Mouse (Mus musculus) R1 (cell line): ENCODE results near the gene Smc5.
A peak's percentile ranks its signal among the peaks of the same experiment; 100 is the strongest.

ENCODE experiments used
- DNase-seq: peaks from one replicate; pipeline ENCODE4 v3.0.0-alpha.2; 2018; ENCODE audit warnings: low read depth, low spot score

Gene Smc5

DNA sequence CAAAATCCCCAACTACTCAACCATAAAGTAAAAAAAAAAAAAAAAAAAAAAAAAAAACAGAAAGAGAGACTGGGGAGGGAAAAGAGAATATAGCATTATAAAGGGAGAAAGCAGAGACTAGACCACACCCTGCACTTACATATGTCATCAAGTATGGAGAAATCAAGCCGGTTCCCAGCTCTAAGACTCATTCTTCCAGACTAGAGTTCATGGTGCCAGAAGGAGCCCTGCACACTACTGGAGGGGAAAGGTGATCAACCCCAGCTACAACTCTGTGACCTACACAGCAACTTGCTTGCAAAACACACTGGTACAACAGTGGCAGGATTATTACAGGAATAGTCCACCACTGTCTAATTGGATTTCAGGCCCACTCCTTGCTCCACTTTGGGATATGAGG is 84.0 kb downstream of the Smc5 start:
- no peak for DNase-seq

DNA sequence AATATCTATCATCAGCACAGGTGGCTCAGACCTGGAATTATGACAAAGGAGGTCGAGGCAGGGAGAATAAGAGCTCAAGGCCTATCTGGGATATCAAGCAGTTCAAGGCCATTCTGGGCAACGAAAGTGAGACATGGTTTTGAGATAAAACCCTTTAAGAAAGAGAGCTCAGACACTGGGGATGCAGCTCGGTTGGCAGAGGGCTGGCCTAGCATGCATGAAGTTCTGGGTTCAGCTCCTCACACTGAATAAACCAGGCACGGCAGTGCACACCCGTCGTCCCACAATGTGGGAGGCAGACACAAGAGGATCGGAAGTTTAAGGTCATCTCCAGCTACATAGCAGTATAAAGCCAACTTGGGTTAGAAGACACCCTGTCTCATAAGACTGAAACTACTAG is 84.7 kb downstream of the Smc5 start:
- DNase-seq = no peak

DNA sequence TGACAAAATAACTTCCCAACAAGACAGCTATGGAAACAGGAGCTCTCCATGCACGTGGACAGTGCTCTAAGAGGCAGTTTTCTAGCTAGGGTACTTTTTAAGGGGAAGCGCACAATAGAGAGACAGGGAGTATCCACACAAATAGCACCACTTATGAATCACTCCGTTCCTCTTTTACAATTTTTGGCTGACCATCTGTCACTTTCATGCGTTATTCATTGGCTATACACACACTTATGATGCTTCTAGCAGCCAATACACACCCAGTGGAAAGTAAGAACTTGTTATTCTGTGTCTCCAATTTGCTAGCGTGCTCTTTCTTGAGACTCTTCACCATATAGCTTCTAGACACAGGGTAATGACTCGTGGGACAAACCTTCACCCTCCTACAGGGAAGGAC is 86.0 kb downstream of the Smc5 start:
- DNase-seq = no peak

DNA sequence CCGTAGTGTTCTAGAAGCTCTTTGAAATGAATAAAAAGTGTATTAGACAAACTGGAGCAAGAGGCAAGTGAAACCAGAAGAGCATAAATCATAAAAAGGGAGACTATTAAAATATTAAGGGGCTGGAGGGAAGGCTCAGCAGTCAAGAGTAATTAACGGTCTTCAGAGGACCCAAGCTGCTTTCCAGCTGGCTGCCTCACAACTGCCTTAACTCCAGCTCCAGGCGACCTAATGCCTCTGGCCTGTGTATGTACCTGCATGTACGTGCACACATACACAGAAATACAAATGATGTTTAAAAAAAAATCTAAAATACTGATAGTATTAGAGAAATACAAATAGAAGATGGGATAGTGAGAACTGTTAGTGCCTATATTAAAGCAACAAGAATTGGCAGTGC is 89.6 kb downstream of the Smc5 start:
- no peak for DNase-seq

DNA sequence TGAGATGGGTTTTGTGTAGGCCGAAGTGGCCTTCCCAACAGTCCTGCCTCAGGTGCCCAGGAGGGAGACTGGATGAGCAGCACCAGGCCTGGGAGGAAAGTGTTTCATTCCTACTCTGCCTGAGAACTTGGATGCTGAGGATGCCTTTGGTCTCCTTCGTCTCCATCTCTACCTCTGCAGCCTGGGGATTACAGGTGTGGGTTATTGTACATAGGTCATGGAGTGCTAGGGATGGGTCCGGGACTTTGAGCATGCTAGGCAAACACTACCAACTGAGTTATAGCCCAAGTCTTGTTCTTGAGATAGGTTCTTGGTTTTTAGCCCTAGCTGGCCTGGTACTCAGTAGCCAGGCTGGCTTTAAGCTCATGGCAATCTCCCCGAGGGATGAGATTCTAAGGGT is 90.2 kb downstream of the Smc5 start:
- DNase-seq = no peak

DNA sequence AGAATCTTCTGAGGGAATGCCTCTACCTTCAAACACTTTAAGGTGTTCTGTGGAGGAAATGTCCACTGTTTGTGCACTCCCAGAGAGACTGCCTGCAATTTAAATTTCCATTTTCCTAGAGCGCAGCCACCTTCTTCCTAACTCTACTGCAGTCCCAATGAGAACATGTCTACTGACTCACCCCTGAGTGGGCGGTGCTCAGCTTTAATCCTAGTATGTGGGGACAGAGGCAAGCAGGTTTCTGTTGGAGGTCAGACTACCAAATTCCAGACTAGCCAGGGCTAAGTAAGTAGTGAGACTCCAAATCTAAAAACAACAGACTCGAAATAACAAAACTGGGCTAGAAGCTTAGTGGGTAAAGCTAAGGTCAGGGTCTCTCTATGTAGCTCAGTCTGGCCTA is 95.2 kb downstream of the Smc5 start:
- no peak for DNase-seq

DNA sequence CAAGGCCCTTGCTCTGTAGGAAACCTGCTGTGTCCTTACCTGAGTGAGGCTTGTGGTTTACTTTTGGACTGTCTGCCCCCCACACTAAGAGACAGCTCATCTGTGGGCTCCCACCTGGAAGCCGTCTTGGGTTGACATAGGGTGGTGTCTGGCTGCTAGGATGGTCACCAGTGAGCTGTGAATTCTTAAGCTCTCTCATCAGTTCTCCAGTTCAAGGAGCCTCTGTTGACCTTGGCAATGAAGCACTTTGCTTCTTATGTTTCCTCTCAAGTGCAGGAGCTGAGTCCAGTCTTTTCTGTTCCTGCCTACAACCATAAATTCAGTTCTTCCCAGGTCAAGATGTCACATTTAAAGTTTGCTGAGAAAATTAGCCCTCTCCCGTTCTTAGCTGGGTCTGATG is 98.2 kb downstream of the Smc5 start:
- peak; percentile 59 for DNase-seq

DNA sequence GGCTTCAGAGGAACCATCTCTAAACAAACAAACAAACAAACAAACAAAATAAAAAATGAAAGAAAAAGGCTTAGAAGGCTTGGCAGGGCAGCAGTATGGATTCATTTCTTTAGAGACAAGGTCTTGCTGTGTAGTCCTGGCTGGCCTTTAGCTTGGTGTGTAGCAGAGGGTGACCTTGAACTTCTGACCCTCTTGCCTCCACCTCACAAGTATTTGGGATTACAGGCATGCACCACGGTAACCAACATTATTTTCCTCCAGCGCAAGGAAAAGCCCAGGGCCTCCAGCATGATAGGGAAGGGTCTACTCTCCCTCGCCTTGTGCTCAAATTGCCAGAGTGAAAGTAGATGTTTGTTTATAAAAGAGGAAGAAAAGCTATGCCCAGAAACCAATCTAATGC is 98.6 kb downstream of the Smc5 start:
- DNase-seq = peak; percentile 79

DNA sequence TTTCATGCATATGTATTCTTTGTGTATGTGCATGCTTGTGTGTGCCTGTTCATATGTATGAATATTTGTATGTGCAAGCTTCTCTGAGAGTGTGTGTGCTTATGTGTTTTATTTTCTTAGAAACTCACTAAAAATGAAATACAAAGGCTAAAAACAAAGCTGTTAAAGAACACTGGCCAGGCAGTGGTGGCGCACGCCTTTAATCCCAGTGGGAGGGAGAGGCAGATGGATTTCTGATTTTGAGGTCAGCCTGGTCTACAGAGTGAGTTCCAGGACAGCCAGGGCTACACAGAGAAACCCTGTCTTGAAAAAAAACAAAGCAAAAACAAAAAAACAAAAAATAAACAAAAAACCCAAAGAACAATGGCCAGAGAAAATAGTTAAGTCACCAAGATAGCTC is 102.6 kb downstream of the Smc5 start:
- DNase-seq = no peak

DNA sequence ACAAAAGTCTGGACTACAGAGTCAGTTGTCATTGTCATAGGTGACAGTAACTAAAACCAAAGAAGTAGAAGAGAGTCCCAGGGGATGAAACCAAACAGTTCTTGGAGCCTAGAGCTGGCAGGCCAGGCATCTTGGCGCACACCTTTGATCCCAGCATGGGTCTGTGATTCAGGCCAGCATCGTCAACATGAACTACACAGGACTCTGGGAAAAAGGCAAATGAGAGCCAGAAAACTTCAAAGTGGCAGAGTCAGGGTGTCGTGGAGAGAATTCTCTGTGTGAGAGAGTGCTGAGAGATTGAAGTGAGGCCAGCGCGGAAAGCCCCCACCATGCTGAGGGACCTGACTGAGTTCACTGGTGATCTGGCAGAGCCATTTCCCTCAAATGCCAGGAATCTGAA is 103.2 kb downstream of the Smc5 start:
- no peak for DNase-seq

DNA sequence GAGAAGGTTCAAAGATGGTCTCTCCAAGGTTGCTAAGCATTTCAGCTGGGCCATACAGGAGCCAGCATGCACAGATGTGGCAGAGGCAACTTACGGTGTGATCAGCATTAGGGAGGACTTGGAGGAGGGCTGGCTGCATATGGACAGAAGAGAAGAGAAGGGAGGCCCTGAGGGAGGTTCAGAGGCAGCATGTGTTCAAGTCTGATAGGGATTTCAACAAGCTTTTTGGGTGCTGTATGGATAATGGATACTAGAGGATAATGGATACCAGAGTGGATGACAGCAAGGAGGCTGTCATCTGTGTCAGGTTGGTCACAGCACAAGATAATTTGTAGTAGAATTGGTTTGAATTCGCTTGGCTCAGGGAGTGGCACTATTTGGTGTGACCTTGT is 104.0 kb downstream of the Smc5 start:
- DNase-seq = no peak

DNA sequence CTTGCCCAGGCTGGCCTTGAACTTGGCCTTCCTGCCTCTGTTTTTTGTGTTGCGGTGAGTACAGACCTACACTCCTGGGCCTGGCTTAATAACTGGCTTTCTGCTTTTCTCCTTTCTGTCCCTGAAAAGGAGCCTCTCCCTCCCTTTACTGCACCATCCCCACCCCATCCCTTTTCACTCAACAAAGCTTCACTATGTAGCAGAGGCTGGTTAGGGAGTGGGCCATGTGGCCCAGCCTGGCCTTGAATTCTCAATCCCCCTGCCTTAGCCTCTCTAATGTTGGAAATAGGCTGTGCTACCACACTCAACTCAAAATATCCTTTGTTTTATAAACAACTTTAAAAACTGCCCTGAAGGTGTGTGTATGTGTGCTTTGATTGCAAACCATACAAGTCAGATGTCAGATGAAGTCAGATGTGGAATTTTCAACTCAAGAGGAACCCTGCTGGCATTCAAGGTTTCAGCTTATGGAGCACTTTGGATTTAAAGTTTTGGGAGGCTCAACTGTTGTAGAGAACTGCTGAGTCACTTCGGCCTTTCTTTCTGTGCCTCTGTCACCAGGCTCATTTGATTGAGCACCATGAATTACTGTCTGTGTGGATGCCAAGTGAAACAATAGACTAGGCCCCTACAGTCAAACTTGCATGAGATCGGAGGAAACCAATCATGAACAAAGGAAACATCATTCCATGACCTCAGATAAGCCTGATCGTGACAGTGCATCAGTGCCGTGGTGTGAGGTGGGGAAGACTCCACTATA is 104.6 kb downstream of the Smc5 start:
- DNase-seq = peak; percentile 94

DNA sequence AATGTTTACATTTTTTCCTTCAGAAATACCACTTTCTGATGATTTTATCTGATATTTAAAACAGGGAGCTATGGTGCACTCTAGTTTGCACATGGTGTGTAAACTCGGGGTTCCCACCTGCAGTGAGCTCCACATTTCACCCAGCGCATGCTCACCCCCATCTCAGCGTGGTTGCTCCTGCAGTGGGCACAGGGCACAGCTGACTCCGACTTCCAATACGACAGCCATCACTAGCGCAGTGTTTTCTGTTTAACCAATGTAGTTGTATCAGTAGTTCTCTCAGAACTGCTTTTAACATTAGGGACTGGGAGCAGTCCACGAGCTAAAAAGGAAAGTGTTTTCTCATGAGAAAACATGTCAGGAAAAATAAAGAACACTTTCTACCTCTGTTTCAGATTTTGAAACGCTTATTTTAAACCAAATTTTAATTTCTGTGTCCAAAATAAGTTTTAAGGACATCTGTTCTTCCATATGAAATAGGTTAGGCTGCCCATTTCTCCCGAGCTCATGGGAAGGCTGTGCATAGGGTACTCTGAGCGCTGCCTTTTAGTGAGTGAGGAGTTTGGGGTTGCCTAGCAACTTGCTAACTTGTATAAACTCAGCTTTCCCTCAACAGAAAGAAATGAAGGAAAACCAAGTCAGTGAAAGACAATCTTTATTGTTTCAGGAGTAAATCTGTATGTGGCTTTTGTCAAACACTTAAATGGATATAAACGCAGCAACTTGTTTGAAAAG is 107.0 kb downstream of the Smc5 start:
- no peak for DNase-seq

DNA sequence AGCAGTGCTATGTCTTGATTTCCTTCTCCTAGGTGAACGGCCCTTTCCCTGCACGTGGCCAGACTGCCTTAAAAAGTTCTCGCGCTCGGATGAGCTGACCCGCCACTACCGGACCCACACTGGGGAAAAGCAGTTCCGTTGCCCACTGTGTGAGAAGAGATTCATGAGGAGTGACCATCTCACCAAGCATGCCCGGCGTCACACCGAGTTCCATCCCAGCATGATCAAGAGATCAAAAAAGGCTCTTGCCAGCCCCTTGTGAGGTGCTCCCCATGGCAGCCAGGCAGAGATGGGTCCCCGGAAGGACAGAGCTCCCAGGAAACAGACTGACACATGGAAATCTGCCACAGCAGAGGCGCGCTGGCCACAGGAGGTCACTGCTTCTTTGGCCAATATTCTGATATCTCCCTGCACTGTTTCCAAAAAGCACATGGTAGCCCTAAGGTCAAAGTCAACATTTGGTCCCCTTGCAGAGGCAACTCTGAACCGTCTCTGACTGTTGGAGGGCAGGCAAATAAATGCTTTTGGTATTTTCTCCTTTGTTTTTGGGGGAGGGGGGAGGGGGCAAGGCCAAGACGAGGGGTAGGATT is 109.0 kb downstream of the Smc5 start:
- DNase-seq = no peak

DNA sequence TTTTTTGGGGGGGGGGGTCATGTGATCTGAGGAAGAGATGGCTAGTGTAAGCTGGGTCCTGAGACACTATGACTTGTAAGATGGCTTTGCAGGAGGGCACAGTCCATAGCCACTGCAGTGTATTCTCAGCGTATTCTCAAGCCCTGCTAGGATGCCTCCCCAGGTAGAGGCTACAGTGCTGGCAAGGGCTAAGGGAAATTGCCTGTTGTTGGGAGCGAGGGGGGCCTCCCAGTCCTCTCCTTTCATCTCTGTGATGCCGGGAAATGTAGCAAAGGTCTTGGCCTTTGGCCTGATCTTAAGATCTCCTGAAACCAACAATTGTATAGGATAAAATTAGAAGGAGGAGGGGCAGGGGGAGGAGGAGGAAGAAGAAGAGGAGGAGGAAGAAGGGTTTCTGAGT is 110.3 kb downstream of the Smc5 start:
- DNase-seq = no peak

DNA sequence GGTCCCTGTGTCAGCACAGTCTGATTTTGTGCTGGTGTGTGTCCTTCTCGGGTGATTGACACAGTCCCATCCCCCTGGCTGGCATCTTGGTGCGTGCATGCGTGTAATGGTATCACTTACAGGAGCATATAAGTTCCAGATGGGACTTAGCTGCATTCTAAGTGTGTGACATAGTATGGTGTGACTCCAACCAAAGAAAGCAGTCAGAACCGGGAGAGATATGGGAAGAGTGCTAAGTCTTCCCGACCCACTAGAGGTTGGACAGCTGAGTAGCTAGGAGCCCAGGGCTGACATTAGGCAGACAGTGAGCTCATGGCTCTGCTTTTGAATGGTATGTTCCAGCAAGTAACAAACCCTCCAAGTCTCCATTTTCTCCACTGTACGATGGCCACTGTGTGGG is 110.8 kb downstream of the Smc5 start:
- no peak for DNase-seq

DNA sequence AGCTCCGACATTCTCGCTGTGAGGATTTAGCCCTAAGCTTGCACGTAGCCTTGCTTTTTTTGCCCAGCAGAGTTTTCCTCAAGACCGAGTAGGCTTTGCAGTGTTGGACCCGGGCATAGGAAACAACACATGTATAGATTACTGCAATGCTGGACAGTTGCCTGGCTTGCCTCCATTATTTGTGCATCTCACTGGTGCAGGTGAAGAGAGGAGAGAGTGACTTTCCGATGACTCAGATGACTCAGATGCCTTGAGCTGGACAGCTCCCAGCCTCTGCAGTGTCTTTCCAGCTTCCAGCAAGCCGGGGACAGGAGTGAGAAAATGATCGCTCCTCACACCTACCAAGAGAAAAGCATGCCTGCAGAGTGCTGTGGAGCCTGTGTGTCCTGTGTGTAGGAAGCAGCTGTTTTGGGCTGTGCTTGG is 111.3 kb downstream of the Smc5 start:
- DNase-seq = peak; percentile 91

DNA sequence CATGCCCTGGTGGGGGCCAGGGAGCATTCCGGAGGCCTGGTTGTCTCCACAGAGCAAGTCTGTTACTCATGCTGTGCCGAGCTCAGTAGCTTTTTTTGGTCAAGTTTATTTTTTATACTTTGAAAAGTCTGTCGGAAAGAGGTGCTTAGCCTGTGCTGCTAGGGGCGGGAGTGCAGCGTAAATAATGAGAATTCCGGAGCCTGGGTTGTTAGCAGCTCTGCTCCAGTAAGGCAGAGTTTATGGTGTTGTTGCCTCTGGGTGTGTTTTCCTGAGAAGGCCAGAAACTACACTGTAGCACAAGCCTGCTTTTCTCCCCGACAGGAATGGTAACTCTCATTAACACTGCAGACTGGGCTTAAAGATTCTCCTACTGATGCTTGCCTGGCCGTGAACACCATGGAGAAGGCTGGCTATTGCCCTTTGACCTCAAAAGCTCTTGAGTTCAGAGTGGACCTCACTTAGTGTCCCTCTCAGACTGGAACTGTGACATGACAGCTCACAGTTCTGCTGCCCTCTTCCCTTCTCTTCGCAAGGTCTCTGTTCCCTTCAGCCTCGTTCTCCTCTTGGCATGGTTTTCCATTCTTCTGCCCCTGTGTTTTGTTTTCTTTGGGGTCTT is 113.8 kb downstream of the Smc5 start:
- DNase-seq = no peak
